Mouse (Mus musculus) 3134 (cell line): Measurements from ENCODE around the gene Cep295.
"Not testable (repeated sequence)": the region's sequence is repeated elsewhere in the genome, so short reads cannot be mapped to it uniquely, and the experiment has no call there.

Experiments used
- DNase-seq: peaks from one replicate; pipeline ENCODE4 v3.0.0-alpha.2; 2011; ENCODE audit warnings: low spot score; ENCODE audit not compliant: insufficient read length; ENCODE audit errors: extremely low read depth

Gene Cep295

DNA sequence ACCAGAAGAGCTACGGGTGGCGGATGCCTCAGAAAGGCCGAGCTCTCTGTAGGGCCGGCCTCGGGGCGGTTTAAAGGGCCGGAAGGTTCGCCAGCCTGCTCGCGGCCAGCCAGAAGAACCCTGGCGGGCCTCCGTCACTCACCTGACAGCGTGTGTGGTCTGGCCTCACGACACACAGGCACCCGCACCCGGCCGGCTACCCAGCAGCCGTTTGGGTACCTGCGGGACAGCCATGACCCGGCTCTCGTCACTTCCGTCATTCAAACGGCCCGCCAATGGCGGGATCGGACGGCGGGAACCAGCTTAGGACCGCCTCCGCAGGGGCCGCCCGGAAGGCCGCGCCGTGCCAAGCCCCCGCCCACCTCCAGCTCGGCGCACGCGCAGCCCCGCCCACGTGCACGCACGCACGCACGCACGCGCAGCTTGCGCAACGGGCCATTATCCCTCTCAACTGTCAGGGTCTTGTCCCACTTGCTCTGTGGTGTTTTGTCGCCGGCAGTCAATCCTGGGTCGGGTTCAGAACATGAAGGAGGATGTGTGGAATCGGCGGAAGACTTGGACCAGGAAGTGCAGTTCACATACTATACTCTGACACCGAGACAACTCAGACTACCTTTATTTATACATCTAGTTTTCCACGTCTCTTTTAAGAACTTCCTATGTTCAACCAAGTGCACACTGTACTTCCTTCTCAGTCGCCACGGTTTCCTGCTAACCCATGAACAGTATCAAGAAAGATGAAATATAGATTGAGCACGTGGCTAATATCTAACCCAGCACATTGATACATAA, at the start of gene Cep295:
TSS of gene Cep295 (minus strand) at position 305 of the 792 bp plus-strand sequence.
- peak; percentile 93 for DNase-seq

DNA sequence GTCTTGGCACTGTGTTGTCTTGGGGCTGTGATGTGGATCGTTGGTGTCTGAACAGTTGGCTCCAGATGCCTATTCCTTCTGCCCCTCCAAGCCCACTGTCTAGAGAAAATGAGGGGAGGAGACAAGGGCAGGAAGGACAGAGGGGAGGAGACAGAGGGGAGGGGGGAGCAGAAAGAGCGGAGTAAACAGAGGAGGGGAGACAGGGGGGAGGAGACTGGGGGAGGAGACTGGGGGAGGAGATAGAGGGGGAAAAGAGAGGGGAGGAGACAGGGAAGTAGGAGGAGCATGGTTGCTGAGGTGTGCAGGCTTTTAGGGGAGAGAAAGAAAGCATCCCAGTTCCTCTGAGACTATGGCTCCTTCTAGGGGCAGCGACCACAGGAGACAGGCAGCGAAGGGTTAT, 40.0 kb upstream of the Cep295 start:
- no peak for DNase-seq

- no peak for DNase-seq
Observed at GRCm38 (mm10) chr9:15395353-15395942, 37.9 kb upstream of the Cep295 start.

GRCm38 (mm10) chr9:15387075-15387643, 29.6 kb upstream of the Cep295 start:
- DNase-seq: no peak

DNA sequence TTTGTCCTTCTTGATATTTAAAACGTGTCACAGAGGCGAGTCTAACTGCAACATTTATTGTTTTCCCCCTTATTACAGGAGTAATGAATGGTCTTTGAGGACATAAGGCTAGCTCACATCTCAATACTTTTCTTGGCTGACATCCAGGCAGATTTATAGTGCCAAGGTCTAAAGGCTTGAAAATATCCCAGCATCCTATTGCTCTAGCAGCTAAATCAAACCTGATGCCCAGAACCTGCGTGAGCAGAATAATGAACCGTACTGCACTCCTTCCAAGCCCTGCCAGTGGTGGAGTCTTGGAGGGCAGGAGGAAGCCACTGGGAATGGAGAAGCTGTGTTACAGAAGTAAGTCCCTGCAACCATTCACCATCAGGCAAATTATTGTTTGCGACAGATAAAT, 26.7 kb upstream of the Cep295 start:
- no peak for DNase-seq

- no peak for DNase-seq
Observed at GRCm38 (mm10) chr9:15366260-15366659, 8.7 kb upstream of the Cep295 start.

GRCm38 (mm10) chr9:15365856-15366255, 8.3 kb upstream of the Cep295 start:
- DNase-seq: no peak

DNA sequence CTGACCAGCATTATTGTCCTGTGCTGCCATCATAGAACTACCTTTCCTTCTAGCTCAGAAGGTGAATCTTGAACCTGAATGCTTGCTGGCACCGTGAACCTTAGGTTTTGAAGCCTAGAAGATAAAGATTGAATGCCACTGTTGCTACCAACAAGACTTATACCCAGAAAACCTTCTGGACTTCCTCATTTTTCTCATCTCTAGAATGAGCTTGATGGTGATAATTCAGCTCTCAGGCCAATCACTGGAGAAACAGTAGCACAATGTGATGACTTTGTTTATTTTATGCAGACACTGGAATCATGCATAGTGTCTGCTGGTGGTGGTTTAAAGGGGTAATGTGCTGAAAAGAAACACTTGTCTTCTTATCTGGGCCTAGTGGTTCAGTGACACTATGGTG, 7.3 kb upstream of the Cep295 start:
- no peak for DNase-seq

- DNase-seq: no peak
Observed at GRCm38 (mm10) chr9:15356916-15357483, 588 bp downstream of the Cep295 start.

DNA sequence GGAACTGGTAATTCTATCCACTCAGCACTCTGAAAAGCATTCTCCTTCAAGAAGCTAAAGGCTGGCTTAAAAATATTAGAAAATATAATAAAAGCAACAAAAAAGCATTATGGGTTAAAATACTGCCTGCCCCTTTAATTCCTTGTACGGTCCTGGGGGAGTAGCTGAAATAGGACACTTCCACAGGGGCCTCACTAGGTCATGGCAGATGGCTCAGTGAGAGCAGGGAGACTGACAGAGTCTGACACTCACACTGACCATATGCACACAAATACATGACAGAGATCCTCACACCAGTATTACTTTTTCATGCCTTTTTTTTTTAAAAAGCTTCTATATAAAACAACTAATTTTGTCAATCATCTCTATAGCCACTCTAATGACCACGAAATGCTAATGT, 7.7 kb downstream of the Cep295 start:
- DNase-seq: no peak

GRCm38 (mm10) chr9:15337776-15338175, 19.8 kb downstream of the Cep295 start:
- no peak for DNase-seq

DNA sequence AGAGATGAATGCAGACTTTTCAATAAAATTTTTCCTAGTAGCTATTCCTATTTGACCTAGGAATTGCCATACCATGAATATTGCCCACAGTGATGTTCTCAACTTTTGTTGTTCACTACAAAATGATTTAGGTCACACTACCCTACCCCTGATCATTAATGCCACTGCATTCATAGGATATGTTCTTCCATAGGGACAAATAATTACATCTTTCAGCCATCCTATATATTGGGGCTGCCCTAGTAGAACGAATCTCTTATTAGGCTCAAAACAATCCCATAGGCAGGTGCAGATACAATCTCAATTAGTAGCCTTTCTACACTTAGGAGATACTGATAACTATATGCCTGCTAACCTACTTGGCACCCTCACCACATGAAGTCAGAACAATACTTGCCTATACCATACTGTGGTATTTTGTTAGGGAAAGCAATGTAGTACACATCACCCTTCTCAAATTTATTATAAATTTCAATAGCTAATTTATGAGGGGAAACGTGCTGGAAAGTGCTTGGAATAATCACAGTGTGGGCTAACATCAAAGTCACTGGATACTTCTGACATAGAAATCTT, 39.3 kb downstream of the Cep295 start:
- DNase-seq: no peak

DNA sequence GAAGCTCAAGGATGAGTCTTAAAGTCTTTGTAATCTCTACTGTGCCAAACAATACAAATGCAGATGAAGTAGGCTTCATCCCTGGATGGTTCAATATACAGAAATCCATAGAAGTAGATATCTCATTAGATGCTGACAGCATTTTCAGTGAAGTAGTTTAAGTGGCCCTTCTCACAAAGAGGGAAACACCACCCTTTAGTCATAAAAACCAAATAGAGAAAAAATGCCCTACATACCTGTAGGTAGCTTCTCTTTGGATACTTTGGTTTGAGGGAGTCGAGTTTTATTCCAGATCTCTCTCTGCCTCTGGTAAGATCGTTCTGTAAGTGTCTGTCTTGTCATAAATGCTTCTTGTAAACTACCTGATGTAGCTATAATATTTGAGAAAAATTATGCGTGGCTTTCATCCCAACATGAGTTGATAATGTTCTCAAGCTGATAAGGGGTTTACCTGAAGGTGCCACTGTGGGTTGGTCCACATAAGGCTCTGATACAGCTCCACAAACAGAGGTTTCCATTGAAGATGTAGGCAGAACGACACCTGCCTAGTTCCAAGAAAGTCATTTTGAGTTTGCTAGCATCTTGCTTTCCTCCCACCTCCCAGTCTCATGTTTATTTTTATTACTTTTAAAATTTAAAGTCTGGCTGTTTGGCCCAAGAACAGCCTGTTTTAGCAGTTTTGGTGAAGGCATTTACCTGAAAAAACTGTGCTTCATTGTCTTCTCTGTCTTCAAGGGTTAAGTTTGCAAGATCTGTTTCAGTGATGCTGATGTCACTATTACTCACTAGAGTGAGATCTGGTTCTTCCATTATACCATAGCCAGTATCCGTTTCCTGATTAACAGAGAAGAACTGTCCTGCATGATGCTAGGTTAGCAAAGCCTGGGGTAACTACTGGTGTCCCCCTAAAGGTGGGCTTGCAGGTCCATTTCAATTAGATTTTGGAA, 40.1 kb downstream of the Cep295 start:
- DNase-seq: no peak

- DNase-seq: not testable (repeated sequence)
Observed at GRCm38 (mm10) chr9:15316296-15316695, 41.3 kb downstream of the Cep295 start.

GRCm38 (mm10) chr9:15314619-15315018, 43.0 kb downstream of the Cep295 start:
- DNase-seq: no peak

DNA sequence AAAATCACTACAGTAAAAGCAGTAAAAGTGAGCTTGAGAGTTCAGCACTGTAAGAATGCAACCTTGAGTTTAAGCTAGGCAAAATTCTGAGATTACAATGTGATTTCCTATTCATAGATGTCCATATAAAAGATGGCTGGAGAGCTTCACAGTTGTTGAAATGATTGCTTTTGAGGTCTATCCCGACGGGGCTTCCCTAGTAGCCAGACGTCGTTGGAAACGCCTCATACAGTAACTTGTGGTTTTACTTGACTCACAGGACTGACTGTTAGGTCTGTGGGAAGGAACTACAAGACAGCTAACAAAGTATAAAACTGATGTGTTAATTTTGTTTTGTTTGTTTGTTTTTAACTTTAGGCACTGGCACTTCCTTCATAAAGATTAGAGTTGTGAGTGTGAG, 44.0 kb downstream of the Cep295 start:
- no peak for DNase-seq

- DNase-seq: no peak
Observed at GRCm38 (mm10) chr9:15312054-15312735, 45.4 kb downstream of the Cep295 start.

DNA sequence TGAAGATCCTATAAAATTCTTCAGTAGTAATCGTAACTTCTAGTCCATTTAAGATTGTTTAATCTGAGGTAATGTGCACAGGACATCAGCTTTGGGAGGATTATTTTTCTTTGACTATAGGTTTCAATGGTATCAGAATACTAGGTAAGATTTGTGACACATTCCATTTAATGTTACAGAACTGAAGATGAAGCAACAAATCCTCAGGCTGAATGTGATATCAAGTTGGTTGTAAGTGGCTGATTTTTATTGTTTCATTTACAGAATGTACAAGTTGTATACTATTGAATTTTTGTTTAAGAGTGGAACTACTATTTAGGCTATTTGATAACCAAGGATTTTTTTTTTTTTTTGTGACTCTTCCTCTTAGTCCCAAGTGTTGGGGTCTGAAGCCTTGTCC, 47.4 kb downstream of the Cep295 start:
- DNase-seq: no peak

DNA sequence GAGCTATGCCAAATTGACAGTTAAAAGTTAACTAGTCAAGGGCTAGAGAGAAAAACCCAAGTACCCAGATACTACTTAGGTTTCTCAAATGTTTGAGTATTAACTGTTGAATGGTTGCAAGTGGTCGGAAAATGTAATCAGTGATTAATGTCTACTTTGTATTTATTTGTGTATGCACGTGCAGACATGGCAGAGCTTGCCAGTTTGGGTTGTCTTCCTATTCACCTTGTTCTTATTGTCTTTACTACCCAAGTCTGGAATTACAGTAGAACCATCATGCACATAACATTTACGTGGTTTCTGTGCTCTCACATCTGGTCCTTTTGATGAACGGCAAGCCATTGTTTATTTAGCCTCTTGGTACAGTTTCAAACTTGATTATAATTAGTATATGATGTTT, 48.2 kb downstream of the Cep295 start:
- DNase-seq: no peak

- DNase-seq: no peak
Observed at GRCm38 (mm10) chr9:15308254-15308653, 49.3 kb downstream of the Cep295 start.
